ENCODE assay signal across 8 mouse cellular contexts in genomic region chr8:110719898-110720653, GRCm38 (mm10). TPM values are rescaled to one million over a fixed set of nuclear protein-coding genes. Genes with fewer than 3 reads are reported as not detected.
DNase-seq lines count a peak whose midpoint lies in the region; ATAC-seq and TF ChIP-seq lines count a peak whose summit lies in the region.

No protein-coding gene starts in this region.

- DNase-seq in heart, adult 8-10 months (ENCODE audit: low spot score) = no peak
- DNase-seq in MEL (ENCODE audit: low read depth, low spot score) = peak; percentile 11
- no peak for DNase-seq in midbrain, embryonic 10.5 days (ENCODE audit: low spot score)
- no peak for DNase-seq in frontal cortex, adult 2 months (ENCODE audit: extremely low spot score in 1 of 2, low spot score in 1 of 2)
- no peak for DNase-seq in adrenal gland, postnatal 25 days
- DNase-seq in thymus, postnatal 25 days = no peak

- TF ChIP-seq POLR2A in MEL (IDR thresholded peaks at IDR 0.05; ENCODE audit: control insufficient read depth in 1 of 2, insufficient read depth in 1 of 2, low read depth in 1 of 2, low read length in 2 of 2, poor library complexity in 1 of 2) = no peak

- peaks cover 71% of the 10 kb centered on the region for H3K4me1 ChIP-seq in heart, embryonic 11.5 days (ENCODE audit: control insufficient read depth, insufficient read depth, low read length)
- peaks cover 0 to 5% of the 10 kb centered on the region in 2 experiments; a peak in 1 of 4 replicates for H3K4me1 ChIP-seq in MEL (ENCODE audit: control insufficient read depth in 1 of 2, insufficient read depth in 2 of 2, low read length in 2 of 2)
- peaks cover 83% of the 10 kb centered on the region for H3K4me1 ChIP-seq in heart, embryonic 15.5 days (replicated peaks)
- peaks cover 85% of the 10 kb centered on the region for H3K4me1 ChIP-seq in midbrain, embryonic 10.5 days

- TF ChIP-seq CTCF in MEL (IDR thresholded peaks at IDR 0.05 in 2 of 3, conservative IDR thresholded peaks at IDR 0.05 in 1 of 3; ENCODE audit: control insufficient read depth in 1 of 3, insufficient read depth in 1 of 3, low read depth in 2 of 3, low read length in 3 of 3, poor library complexity in 1 of 3, severe bottlenecking in 1 of 3) = no peak

- H3K27me3 ChIP-seq in heart, embryonic 11.5 days (ENCODE audit: control insufficient read depth, insufficient read depth, low read length) = no peaks in the 10 kb centered on the region; the same call in 1 of the 2 replicates
- H3K27me3 ChIP-seq in MEL (ENCODE audit: control insufficient read depth in 1 of 2, insufficient read depth in 2 of 2, low read length in 2 of 2) = no peaks in the 10 kb centered on the region
- H3K27me3 ChIP-seq in heart, embryonic 15.5 days = no peaks in the 10 kb centered on the region
- peaks cover 15% of the 10 kb centered on the region for H3K27me3 ChIP-seq in midbrain, embryonic 10.5 days (ENCODE audit: low read depth, poor library complexity, severe bottlenecking)

- no peaks in the 10 kb centered on the region for H3K9me3 ChIP-seq in heart, embryonic 11.5 days (replicated peaks; ENCODE audit: control insufficient read depth, low read length)
- H3K9me3 ChIP-seq in MEL (replicated peaks; ENCODE audit: insufficient read depth, low read length) = no peaks in the 10 kb centered on the region
- H3K9me3 ChIP-seq in heart, embryonic 15.5 days (replicated peaks) = no peaks in the 10 kb centered on the region
- no peaks in the 10 kb centered on the region for H3K9me3 ChIP-seq in midbrain, embryonic 10.5 days (replicated peaks)

- TF ChIP-seq RAD21 in MEL (IDR thresholded peaks at IDR 0.05; ENCODE audit: low read depth, low read length) = no peak

- no peak overlapping the region for H3K4me3 ChIP-seq in heart, embryonic 11.5 days (ENCODE audit: low read depth, low read length)
- no peak overlapping the region for H3K4me3 ChIP-seq in MEL (ENCODE audit: control insufficient read depth in 1 of 2, insufficient read depth in 1 of 2, low read depth in 2 of 2, low read length in 2 of 2)
- no peak overlapping the region for H3K4me3 ChIP-seq in heart, embryonic 15.5 days
- H3K4me3 ChIP-seq in midbrain, embryonic 10.5 days = peak overlapping the region; percentile 88; the same call in 1 of the 2 replicates

- no peak for TF ChIP-seq EP300 in MEL (IDR thresholded peaks at IDR 0.05; ENCODE audit: low read depth in 1 of 2, low read length in 2 of 2)

- H3K9ac ChIP-seq in heart, embryonic 11.5 days (ENCODE audit: low read depth, low read length) = 0 out of 2 replicates have a peak overlapping the region, but pooled peaks have one; percentile 3
- H3K9ac ChIP-seq in MEL (ENCODE audit: control insufficient read depth, low read depth, low read length, poor library complexity, severe bottlenecking) = no peak overlapping the region
- 0 out of 2 replicates have a peak overlapping the region, but pooled peaks have one; percentile 95 for H3K9ac ChIP-seq in heart, embryonic 15.5 days

- peak overlapping the region; percentile 66; the same call in 1 of the 2 replicates for H3K4me2 ChIP-seq in heart, embryonic 11.5 days
- H3K4me2 ChIP-seq in heart, embryonic 15.5 days = peak overlapping the region; percentile 86; the same call in 1 of the 2 replicates

- no peak overlapping the region for H3K27ac ChIP-seq in heart, embryonic 11.5 days (ENCODE audit: low read depth, low read length)
- no peak overlapping the region for H3K27ac ChIP-seq in MEL (ENCODE audit: control insufficient read depth, low read depth, low read length)
- peak overlapping the region; percentile 91 for H3K27ac ChIP-seq in heart, embryonic 15.5 days
- H3K27ac ChIP-seq in midbrain, embryonic 10.5 days (replicated peaks) = peak overlapping the region; percentile 94

- peaks cover 2% of the 10 kb centered on the region; the same call in 1 of the 2 replicates for H3K79me2 ChIP-seq in MEL (ENCODE audit: control insufficient read depth, insufficient read depth, low read length, poor library complexity)

- ATAC-seq in heart, embryonic 11.5 days (replicated peaks; ENCODE audit: insufficient number of reproducible peaks, low FRiP score, low TSS enrichment) = no peak
- no peak for ATAC-seq in heart, embryonic 15.5 days (replicated peaks; ENCODE audit: insufficient number of reproducible peaks, insufficient read depth, low FRiP score, low read depth)

- WGBS in heart, embryonic 11.5 days (ENCODE audit: insufficient replicate concordance) = 57% methylated on average over 6 of the region's 6 CpGs
- WGBS in heart, embryonic 15.5 days = 74% methylated on average over 6 of the region's 6 CpGs
- 54% methylated on average over 6 of the region's 6 CpGs for WGBS in midbrain, embryonic 10.5 days

- no peaks in the 10 kb centered on the region for H3K36me3 ChIP-seq in heart, embryonic 11.5 days (ENCODE audit: control insufficient read depth, insufficient read depth, low read length)
- no peaks in the 10 kb centered on the region for H3K36me3 ChIP-seq in MEL (ENCODE audit: control insufficient read depth in 1 of 2, insufficient read depth in 2 of 2, low read length in 2 of 2)
- 0 out of 2 replicates have a peak, but pooled peaks cover 4% of the 10 kb centered on the region for H3K36me3 ChIP-seq in heart, embryonic 15.5 days
- peaks cover 23% of the 10 kb centered on the region for H3K36me3 ChIP-seq in midbrain, embryonic 10.5 days

TF ChIP-seq in MEL, 35 proteins besides CTCF, POLR2A, EP300 and RAD21:
- TF ChIP-seq MEF2A (IDR thresholded peaks at IDR 0.05; ENCODE audit: extremely low read depth, insufficient replicate concordance, low read depth, low read length, poor library complexity, severe bottlenecking) (no peak), ZMIZ1 (IDR thresholded peaks at IDR 0.05; ENCODE audit: low read depth, low read length) (no peak), TCF12 (IDR thresholded peaks at IDR 0.05; ENCODE audit: low read depth, low read length) (no peak), E2F4 (IDR thresholded peaks at IDR 0.05; ENCODE audit: borderline replicate concordance, low read depth, low read length) (no peak), MXI1 (IDR thresholded peaks at IDR 0.05; ENCODE audit: low read depth, low read length) (no peak), POLR2AphosphoS5 (IDR thresholded peaks at IDR 0.05; ENCODE audit: borderline replicate concordance, low read depth, low read length) (no peak), ZNF384 (IDR thresholded peaks at IDR 0.05; ENCODE audit: low read depth, low read length) (no peak), CHD2 (IDR thresholded peaks at IDR 0.05; ENCODE audit: low read length) (no peak), POLR2AphosphoS2 (IDR thresholded peaks at IDR 0.05; ENCODE audit: low read length) (no peak), NELFE (IDR thresholded peaks at IDR 0.05; ENCODE audit: low read depth, low read length) (no peak), USF2 (IDR thresholded peaks at IDR 0.05; ENCODE audit: borderline replicate concordance in 1 of 2, insufficient read depth in 1 of 2, low read depth in 1 of 2, low read length in 2 of 2) (no peak), NRF1 (IDR thresholded peaks at IDR 0.05; ENCODE audit: insufficient read depth, low read depth, low read length, poor library complexity, severe bottlenecking) (no peak)

RNA-seq across cellular contexts. Expression of gene Mtss1l, which starts 1.2 kb away (rescaled TPM):
- 9.2 and 9.5 TPM in 2 replicates for polyA plus RNA-seq in heart, embryonic 11.5 days (2014; fragmentation: Nextera tagmentation; extraction: Ambion mirVana)
- 10 to 100 TPM; 37.7 to 46.3 (median 39.9) TPM for total RNA-seq in heart, adult 8-10 months (2022)
- 0.62 and 1.2 TPM in 2 replicates for total RNA-seq in MEL (2012; rRNA removed)
- polyA plus RNA-seq in MEL (2012; ENCODE audit: insufficient read depth in 1 of 2, insufficient read length in 2 of 2, low read depth in 1 of 2, low replicate concordance in 2 of 2, missing spikeins in 1 of 2) = 1 to 10 TPM in 1 of 2 experiments, not detected in 1; 4.3 TPM
- polyA plus RNA-seq in heart, embryonic 15.5 days (2015; fragmentation: Nextera tagmentation; extraction: Ambion mirVana) = 10.1 and 15.7 TPM in 2 replicates
- 4.9 and 5.0 TPM in 2 replicates for polyA plus RNA-seq in midbrain, embryonic 10.5 days (2016; fragmentation: Nextera tagmentation; extraction: Ambion mirVana)
- 202 and 212 TPM in 2 replicates for polyA plus RNA-seq in frontal cortex, adult 2 months (2012; rRNA removed)
- 23.9 and 27.7 TPM in 2 replicates for total RNA-seq in adrenal gland, postnatal 25 days (2021)

Comparison
In these comparisons a context has a peak if more than half of its experiments do, and no peak if none do; other contexts are left out.
1. H3K27ac ChIP-seq: peak in heart, embryonic 15.5 days (single experiment) and midbrain, embryonic 10.5 days (single experiment); none in heart, embryonic 11.5 days (single experiment) and MEL (single experiment).